Mouse (Mus musculus) monocyte, adult 5-6 weeks (primary cell): ENCODE measurements at regions not wholly inside any gene's neighbourhood (a gene's known extent, or its start where the extent isn't known, plus 50 kb on each side); places are given as distances from the start of the nearest gene placed in this dataset.

Experiments
- ATAC-seq: fragments of 153-309, 156-312 bp; replicated peaks from 2 replicates; pipeline ENCODE4 v1.8.0; 2017; ENCODE audit warnings: mild to moderate bottlenecking; ENCODE audit not compliant: low TSS enrichment, insufficient number of reproducible peaks, severe bottlenecking, poor library complexity, low FRiP score

DNA sequence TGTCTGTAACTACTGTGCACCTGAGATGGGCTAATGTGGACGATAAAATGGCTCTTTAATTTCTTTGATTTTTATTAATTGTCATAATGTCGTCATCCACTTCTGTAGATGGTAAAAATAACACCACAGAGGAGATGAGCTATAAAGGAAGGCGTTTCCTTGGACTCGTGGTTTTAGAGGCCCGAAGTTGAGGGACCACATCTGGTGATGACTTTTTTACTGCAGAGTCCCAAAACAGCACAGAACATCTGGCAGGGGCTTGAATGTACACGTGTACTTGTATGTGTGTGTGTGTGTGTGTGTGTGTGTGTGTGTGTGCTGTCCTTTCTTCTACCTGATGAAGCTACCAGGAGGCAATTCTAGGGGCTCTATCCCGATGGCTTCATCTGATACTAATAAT is 242.1 kb upstream of the Hes1 start:
- ATAC-seq = no peak

DNA sequence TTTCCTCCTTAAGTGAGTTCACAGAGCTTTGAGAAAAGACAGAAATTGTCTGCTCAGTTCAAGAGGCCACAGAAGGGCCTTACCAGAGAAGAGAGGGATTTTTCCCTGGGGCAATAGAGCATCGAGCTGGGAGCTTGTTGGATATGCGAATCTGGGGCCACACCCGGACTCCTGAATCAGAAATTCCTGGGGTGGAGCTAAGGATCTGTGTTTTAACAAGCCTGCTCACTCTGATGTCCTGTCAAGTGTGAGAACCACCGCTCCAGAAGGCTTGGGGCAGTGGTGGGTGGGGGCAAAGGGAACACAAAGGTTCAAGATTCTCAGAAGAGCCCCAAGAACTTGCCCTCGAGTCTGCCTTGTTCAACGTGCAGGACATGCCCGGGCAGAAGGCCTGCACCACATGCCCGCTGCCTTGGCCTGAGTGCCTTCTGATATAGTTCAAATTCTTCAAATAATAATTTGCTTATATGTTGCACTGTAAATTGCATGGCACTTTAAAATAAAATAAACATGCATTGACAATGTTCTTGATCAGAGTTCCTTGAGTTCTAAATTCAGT is 241.3 kb upstream of the Hes1 start:
- ATAC-seq = no peak

DNA sequence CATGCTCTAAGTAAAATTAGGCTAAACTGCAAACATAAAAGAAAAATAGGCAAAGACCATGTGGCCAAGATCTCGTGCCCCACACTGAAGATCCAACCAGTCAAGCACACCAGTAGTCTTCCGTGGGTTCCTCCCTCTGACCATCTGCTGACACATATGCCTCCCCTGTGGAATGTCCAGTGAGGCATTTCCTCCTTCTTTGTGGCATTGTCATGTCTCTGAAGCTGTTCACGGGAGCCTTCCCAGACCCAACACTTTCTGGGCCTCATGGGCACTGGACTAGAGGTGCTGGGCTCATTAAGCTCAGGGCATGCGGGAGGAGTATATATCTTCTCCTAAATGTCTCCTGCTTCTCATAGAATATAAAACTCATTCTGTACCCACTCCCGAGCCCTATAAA is 237.3 kb upstream of the Hes1 start:
- ATAC-seq = no peak

DNA sequence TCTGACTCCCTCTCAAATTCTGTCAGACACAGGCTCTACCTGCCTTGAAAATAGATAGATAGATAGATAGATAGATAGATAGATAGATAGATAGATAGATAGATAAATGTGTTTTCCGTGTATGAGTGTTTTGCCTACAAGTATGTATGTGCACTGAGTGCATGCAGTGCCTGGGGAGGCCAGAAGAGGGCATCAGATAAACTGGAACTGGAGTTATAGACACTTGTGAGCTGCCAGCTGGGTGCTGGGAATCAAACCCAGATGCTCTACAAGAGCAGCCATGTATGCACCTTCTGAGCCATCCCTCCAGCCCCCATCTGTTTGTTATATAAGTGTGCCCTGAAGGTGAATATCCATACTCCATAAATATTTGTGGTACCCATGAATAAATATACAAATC is 236.4 kb upstream of the Hes1 start:
- no peak for ATAC-seq

DNA sequence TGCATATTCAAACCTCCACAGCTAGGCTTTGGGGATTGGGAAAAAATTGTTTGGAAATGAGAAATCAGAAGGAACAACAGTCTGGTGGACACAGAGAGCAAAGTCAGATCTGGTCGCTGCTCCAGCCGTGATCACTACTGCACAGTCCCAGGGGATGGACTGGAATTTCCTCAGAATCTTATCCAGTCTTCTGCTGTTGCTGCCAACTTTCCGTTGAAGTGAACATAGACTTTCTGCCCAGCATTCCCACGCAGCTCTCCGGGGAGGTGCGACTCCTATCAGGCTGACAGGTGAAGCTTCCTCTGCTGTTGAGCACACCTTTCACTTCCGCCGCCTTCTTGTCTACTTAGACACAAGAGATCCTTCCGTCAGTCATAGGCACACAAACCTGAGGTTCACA is 234.7 kb upstream of the Hes1 start:
- ATAC-seq = no peak

DNA sequence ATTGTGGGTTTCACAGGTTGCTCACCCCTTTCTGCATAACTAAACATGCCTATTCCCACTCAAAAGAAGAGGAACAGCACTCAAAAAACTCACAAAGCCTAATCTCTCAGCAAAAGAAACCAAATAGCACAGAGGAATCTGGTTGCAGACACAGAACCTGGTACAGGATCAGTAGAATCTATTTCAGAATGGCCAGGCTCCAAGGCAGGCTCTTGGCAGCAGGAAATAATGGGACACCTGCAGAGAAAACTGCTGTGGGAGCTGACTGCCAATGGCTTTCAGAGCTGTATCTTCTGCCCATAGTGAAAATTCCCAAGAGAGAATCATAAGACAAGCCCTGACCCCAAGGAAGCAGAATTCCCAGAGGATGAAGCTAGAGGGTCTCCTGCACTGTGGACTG is 234.1 kb upstream of the Hes1 start:
- no peak for ATAC-seq

DNA sequence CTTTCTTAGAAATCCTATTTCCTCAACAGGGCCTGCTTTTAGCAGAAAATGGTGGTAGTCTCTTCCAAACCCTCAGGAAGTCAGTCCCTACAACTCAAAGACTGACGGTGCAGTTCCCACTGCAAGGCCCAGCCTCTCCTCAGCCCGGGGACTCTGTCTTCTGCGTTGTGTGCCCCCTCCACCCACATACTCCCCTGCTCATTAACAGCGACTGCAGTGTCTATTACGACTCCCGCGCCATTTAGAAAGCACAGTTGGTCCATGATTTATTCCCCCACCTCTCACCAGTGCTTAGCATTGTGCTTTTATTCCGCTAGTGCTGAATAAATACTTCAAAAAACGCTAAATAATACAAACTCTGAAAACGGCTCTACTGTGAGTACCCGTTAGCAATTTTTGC is 230.9 kb upstream of the Hes1 start:
- ATAC-seq = no peak

DNA sequence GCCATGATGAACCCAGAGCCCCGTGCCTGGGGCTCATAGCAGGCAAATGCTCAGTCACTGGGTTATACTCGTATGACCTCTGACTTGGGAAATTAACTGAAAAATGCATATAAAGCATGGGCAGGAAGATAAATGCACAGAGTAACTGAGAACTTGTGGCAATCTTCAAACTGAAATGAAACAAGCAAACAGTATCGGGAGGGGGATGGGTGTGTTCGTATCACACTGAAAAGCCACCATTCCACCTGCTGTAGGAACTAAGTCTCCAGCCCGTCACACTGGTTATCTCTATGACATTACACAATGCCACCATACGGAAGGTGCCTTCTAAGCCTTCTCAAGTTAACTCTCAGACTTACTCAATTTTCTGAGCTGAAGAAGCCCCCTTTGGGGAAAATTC is 230.3 kb upstream of the Hes1 start:
- ATAC-seq = no peak

DNA sequence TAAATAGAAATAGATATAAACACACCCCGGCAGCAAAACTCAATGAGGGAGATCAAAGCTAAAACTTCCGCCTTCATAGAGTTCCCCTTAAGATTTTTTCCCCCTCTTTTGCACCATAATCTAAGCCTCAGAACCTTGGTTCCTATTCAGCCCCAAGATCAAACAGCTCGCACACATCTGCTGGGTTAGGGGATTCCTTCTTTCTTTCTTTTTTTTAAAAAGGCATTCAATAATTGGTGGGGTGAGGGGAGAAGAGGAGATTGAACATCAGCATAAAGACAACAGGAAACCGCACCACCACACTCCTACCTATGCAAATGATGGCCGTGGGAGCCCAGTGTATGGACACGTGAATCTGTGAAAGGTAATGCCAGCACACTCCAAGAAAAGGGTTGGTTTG is 229.5 kb upstream of the Hes1 start:
- ATAC-seq = no peak

DNA sequence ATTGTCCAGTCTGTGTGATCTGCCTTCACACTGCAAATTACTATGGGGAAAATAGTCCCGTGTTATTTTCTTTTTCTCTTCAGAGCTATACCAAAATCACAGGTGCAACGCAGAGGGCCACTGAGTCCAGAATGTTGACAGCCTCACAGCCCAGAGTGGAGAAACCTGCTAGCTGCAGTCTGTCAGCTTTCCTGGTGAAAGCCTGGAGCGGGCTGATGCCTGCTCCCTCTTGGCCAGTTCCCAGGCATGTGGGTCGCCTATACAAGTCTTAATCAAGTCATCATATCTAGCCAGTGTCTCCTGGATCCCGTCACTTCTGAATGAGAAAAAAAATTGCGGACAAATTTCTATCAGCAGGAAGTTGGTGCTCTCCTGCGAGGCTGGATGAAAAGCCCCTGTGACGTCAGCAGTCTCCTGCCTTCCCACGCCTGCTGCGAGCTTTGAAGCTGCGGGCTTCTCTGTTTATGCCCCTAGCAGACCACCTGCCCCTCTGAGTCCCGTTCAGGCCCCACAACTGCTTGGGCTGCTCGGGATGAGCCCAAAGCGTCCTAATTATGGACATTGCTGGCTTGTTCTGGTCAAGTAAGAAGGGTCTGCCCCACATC is 227.1 kb upstream of the Hes1 start:
- no peak for ATAC-seq

DNA sequence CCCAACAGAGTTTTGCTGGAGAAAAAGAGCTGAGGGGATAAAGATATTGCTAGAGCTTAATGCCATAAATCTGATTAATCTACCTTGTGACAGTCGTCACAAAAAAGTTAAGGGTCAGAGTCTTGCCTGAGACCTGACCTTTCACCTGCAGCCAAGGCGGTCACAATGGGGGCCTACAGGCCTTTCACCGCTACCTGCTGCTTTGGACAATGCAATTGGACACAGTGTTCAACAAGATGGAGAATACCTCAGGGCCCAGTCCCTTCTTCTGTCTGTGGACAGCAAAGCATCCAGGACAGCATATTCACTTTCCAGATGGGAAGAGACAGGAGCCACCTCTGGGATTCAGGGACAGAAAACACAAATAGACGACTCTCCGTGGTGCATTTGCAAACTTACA is 226.3 kb upstream of the Hes1 start:
- no peak for ATAC-seq

DNA sequence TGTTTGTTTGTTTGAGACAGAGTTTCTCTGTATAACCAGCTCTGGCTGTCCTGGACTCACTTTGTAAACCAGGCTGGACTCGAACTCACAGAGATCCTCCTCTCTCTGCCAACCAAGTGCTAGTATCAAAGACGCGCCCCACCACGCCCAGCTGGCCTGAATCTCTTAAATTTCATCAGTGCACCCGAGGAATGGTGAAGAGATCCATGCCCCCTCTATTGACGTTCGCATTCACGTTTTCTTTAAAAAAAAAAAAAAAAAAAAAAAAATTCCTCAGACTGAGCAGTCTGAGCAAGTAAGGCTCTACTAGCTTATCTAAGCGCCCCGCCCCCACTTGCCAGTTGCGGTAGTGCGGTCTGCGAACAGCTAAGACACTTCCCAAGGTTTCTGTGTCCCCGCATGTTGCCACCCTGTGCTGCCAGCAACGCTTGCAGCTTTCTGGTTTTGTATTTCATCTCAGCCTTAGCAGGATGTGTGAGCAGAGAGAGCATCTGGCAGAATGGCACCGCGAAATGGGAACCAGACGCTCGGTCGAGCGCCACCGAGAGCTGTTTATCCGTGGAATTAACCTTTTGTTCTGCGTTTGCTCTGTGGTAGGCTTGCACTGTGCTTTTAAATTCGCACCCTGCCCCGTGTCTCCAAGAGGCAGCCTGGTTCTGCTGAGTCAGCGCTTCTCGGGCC is 225.1 kb upstream of the Hes1 start:
- no peak for ATAC-seq

DNA sequence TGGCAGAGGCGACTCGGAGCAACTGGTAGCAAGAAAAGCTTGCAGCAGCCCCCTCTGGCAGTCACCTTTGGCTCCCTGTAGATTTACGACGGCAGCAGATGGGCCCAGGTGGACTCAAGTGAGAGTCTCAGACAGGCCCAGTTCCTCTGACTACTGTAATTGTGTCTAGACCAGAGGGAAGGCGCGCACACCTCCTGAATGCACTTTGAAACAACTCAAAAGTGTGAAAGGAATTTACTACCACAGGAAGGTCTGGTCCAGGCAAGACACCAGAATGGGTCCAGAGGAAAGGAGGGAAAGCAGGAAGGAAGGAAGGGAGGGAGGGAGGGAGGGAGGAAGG is 224.6 kb upstream of the Hes1 start:
- no peak for ATAC-seq

DNA sequence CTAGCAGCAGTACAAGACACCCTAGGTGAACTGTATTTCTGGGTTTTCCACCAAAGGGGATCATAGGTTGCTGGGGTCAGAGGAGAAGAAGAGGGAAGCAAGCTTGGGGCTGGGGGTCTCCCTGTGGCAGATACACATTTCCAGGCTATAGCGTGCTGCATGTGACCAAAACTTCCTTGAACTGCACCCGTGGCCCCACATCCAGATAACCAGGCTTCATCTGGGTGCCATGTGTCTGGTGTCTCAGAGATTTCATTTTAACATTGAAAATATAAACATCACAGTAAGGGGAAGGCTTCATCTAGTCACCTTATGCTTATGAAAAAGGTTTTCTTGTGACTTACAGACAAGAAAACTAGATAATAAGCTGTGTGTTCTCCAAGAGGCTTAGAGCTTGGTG is 223.8 kb upstream of the Hes1 start:
- no peak for ATAC-seq

DNA sequence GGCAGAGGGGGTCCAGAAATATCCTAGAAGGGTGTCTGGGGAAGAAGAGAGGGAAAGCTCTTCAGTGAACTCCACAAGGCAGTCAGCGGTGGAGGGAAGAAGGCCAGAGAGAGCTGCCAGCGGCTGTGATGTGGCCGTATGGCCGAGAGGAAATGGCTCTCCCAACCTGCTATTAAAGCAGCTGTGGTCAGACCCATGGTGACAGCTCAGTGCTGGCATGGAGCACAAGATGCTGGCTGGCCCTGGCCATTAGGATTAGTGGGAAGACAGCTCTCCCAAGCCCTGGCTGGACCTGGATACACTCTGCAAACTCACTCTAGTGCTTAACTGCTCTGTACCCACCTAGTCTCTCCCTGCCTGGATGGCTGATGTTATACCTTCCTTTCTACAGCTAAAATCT is 223.1 kb upstream of the Hes1 start:
- ATAC-seq = no peak

DNA sequence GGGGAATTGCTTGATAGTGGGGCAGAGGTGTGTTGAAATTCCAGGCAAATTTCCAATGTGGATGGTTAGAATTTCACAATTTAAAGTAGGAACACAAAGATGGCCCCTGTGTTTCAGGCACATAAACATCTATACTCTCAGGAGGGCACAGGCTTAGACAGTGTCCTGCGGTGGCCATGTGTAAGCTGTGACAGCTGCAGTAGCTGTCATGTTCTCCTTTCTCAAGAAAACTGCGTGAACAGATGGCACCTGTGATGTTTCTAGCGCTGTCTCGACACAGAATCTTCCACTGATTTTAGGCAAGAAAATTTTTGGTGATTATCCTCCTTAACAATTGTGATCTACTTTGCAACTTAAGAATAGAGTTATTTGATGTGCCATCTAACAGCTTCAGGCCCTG is 222.1 kb upstream of the Hes1 start:
- ATAC-seq = no peak

DNA sequence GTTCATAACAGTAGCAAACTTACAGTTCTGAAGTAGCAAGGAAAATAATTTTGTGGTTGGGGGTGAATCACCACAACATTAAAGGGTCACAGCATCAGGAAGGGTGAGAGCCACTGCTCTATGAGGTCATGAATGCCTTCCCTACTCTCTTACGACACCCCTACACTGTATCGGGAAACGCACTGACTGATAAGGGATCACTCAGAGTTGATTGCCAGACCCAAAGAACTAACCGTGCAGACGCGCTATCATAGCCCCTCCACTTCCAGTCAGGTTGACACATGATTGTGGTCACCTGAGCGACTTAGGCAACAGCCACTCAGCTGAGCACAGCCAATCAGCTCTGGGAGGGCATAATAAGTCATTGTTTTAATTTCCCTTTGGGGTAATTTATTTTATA is 220.7 kb upstream of the Hes1 start:
- no peak for ATAC-seq

DNA sequence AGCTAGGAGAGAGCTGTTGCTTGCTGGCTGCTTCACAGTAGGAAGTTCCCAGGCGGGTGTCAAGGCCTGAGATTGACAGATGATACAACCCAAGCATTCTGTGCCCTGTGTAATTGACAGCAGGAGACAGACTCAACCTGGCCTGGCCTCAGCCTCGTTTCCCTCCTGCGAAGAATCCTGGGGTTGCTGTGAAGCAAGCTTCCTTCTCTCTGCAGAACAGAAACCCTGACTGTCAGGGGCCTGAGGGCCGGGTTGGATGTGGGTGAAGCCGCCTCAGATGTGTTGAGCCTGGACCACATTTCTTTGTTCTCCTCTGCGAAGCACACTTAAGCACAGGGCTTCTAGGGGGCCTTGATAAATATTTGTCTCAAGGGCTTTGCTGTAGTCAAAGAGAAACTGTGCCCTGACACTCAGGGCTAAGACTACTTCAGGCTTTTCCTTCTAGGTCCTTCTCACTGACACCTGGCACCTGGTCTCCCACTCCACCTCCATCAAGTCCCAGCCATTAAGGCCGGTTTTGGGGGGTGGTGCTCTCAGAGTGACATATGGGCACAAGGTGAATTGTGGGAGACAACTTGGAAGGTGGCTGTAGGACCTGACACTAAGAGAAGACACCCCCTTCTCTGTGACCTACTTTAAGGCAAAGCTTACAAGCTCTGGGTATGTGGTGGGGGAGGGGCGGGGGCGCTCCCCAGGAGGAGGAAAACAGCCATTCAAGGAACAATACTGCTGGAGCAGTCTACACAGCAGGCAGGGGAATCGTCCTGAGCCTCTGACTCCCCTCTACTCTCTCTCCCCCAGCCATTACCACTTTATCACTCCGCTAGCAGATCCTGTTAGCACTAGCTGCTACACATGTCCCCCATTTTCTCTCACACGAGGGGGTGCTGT is 219.2 kb upstream of the Hes1 start:
- no peak for ATAC-seq

DNA sequence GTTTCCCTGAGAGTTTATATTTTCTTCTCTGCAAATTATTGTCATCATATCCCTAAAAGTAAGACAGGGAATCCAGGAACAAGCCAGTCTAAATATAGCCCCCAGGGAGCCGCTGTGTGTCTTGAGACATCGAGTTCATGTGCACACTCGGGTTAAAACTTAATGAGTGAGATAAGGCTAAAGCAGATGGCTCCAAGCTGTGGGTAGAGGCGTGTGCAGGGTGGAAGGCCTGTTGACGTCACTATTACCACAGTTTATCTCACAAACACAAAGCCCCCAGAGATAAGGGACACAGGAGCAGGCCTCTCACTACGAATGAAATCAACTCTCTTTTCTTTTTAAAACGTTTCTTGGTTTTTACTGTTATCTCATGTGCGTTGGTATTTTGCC is 218.6 kb upstream of the Hes1 start:
- no peak for ATAC-seq

DNA sequence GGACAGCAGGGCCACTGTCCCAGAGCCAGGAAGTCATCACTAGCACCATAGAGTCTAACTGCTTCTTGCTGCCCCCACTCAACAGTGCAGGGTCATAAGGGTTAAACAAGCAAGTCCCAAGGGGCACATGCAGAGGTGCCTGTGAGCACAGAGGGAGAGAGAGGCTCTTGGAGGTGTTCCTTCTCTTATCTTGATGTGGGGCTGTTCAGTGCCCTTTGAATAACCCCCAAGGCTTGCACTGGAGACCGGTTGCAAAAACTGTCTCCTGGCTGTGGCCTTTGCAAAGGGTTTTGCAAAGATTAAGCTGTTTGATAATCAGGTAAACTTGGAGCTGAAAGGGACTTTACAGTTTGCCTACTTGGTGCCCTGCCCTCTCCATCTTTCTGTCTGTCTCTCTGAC is 217.1 kb upstream of the Hes1 start:
- ATAC-seq = no peak
